Mouse (Mus musculus): Measurements from ENCODE around the gene Tmem143. TPM values are rescaled to one million over a fixed set of nuclear protein-coding genes. Genes with fewer than 3 reads are reported as not detected.
A peak's percentile ranks its signal among the peaks of the same experiment; 100 is the strongest.
"Not testable (repeated sequence)": the region's sequence is repeated elsewhere in the genome, so short reads cannot be mapped to it uniquely, and the experiment has no call there.

Tmem143 gene
- polyA plus RNA-seq, 1 experiment from 2014 or later: 4.6 TPM

- Histone ChIP-seq H3K4me3 (ENCODE audit: low read depth, low read length) (no peak overlapping the region), H3K9me3 (ENCODE audit: control insufficient read depth, low read length) (no peaks in the 10 kb centered on the region), H3K4me2 (replicated peaks; ENCODE audit: low read depth, low read length) (no peak overlapping the region), H3K27me3 (ENCODE audit: control insufficient read depth, insufficient read depth, low read length) (no peaks in the 10 kb centered on the region), H3K36me3 (ENCODE audit: control insufficient read depth, insufficient read depth, low read length) (peaks cover 13% of the 10 kb centered on the region; the same call in 1 of the 2 replicates), H3K4me1 (replicated peaks; ENCODE audit: control insufficient read depth, insufficient read depth, low read length) (no peaks in the 10 kb centered on the region), H3K27ac (ENCODE audit: low read depth, low read length) (no peak overlapping the region), H3K9ac (ENCODE audit: low read depth, low read length) (no peak overlapping the region)
- 95% methylated on average over 7 of the region's 7 CpGs for WGBS
- DNase-seq (ENCODE audit: low spot score): no peak
- no peak for ATAC-seq (ENCODE audit: low FRiP score)
Observed at GRCm38 (mm10) chr7:45876895-45877294, 19.8 kb upstream of the Tmem143 start.

GRCm38 (mm10) chr7:45878278-45878677 is 18.5 kb upstream of the Tmem143 start, which contains the start of gene Grin2d:
Gene Grin2d (minus strand): TSS chr7:45878378.
- ATAC-seq (ENCODE audit: low FRiP score); H3K9me3 ChIP-seq (ENCODE audit: control insufficient read depth, low read length); H3K4me2 ChIP-seq (replicated peaks; ENCODE audit: low read depth, low read length); H3K4me1 ChIP-seq (replicated peaks; ENCODE audit: control insufficient read depth, insufficient read depth, low read length); H3K4me3 ChIP-seq (ENCODE audit: low read depth, low read length); H3K27ac ChIP-seq (ENCODE audit: low read depth, low read length); H3K9ac ChIP-seq (ENCODE audit: low read depth, low read length); DNase-seq (ENCODE audit: low spot score); H3K27me3 ChIP-seq (ENCODE audit: control insufficient read depth, insufficient read depth, low read length): not testable (repeated sequence)
- 100% methylated on average over 1 of the region's 1 CpGs for WGBS
- peaks cover 18% of the 10 kb centered on the region for H3K36me3 ChIP-seq (ENCODE audit: control insufficient read depth, insufficient read depth, low read length)

GRCm38 (mm10) chr7:45880531-45880930 is 16.2 kb upstream of the Tmem143 start:
- Histone ChIP-seq H3K9me3 (ENCODE audit: control insufficient read depth, low read length) (no peaks in the 10 kb centered on the region), H3K4me2 (replicated peaks; ENCODE audit: low read depth, low read length) (no peak overlapping the region), H3K4me3 (ENCODE audit: low read depth, low read length) (no peak overlapping the region), H3K36me3 (ENCODE audit: control insufficient read depth, insufficient read depth, low read length) (peaks cover 20% of the 10 kb centered on the region), H3K4me1 (replicated peaks; ENCODE audit: control insufficient read depth, insufficient read depth, low read length) (no peaks in the 10 kb centered on the region), H3K9ac (ENCODE audit: low read depth, low read length) (no peak overlapping the region), H3K27ac (ENCODE audit: low read depth, low read length) (no peak overlapping the region), H3K27me3 (ENCODE audit: control insufficient read depth, insufficient read depth, low read length) (no peaks in the 10 kb centered on the region)
- ATAC-seq (ENCODE audit: low FRiP score): no peak
- WGBS: 94% methylated on average over 4 of the region's 4 CpGs
- DNase-seq (ENCODE audit: low spot score): no peak

- Histone ChIP-seq H3K36me3 (ENCODE audit: control insufficient read depth, insufficient read depth, low read length) (peaks cover 20% of the 10 kb centered on the region), H3K27ac (ENCODE audit: low read depth, low read length) (no peak overlapping the region), H3K27me3 (ENCODE audit: control insufficient read depth, insufficient read depth, low read length) (no peaks in the 10 kb centered on the region), H3K9me3 (ENCODE audit: control insufficient read depth, low read length) (no peaks in the 10 kb centered on the region), H3K4me2 (replicated peaks; ENCODE audit: low read depth, low read length) (no peak overlapping the region), H3K9ac (ENCODE audit: low read depth, low read length) (no peak overlapping the region), H3K4me1 (replicated peaks; ENCODE audit: control insufficient read depth, insufficient read depth, low read length) (no peaks in the 10 kb centered on the region), H3K4me3 (ENCODE audit: low read depth, low read length) (no peak overlapping the region)
- no peak for DNase-seq (ENCODE audit: low spot score)
- ATAC-seq (ENCODE audit: low FRiP score): no peak
- WGBS: 95% methylated on average over 2 of the region's 2 CpGs
Observed at GRCm38 (mm10) chr7:45881011-45881410, 15.7 kb upstream of the Tmem143 start.

- ATAC-seq (ENCODE audit: low FRiP score) (no peak), DNase-seq (ENCODE audit: low spot score) (no peak)
- 71% methylated on average over 3 of the region's 3 CpGs for WGBS
Observed at GRCm38 (mm10) chr7:45887246-45887645, 9.5 kb upstream of the Tmem143 start.

GRCm38 (mm10) chr7:45892651-45893050 is 4.1 kb upstream of the Tmem143 start:
- Histone ChIP-seq H3K4me1 (replicated peaks; ENCODE audit: control insufficient read depth, insufficient read depth, low read length) (no peaks in the 10 kb centered on the region), H3K9ac (ENCODE audit: low read depth, low read length) (no peak overlapping the region), H3K4me3 (ENCODE audit: low read depth, low read length) (no peak overlapping the region), H3K4me2 (replicated peaks; ENCODE audit: low read depth, low read length) (no peak overlapping the region), H3K36me3 (ENCODE audit: control insufficient read depth, insufficient read depth, low read length) (no peaks in the 10 kb centered on the region), H3K9me3 (ENCODE audit: control insufficient read depth, low read length) (no peaks in the 10 kb centered on the region), H3K27ac (ENCODE audit: low read depth, low read length) (no peak overlapping the region), H3K27me3 (ENCODE audit: control insufficient read depth, insufficient read depth, low read length) (no peaks in the 10 kb centered on the region)
- 80% methylated on average over 2 of the region's 2 CpGs for WGBS
- DNase-seq (ENCODE audit: low spot score) (no peak), ATAC-seq (ENCODE audit: low FRiP score) (no peak)

More at GRCm38 (mm10) chr7:45887246-45887645, 9.5 kb upstream of the Tmem143 start:
- Histone ChIP-seq H3K27ac (ENCODE audit: low read depth, low read length) (no peak overlapping the region), H3K4me3 (ENCODE audit: low read depth, low read length) (no peak overlapping the region), H3K36me3 (ENCODE audit: control insufficient read depth, insufficient read depth, low read length) (peaks cover 7% of the 10 kb centered on the region), H3K27me3 (ENCODE audit: control insufficient read depth, insufficient read depth, low read length) (no peaks in the 10 kb centered on the region), H3K4me1 (replicated peaks; ENCODE audit: control insufficient read depth, insufficient read depth, low read length) (no peaks in the 10 kb centered on the region), H3K9me3 (ENCODE audit: control insufficient read depth, low read length) (no peaks in the 10 kb centered on the region), H3K9ac (ENCODE audit: low read depth, low read length) (no peak overlapping the region), H3K4me2 (replicated peaks; ENCODE audit: low read depth, low read length) (no peak overlapping the region)

- no peak overlapping the region for H3K4me3 ChIP-seq (ENCODE audit: low read depth, low read length)
- H3K9ac ChIP-seq (ENCODE audit: low read depth, low read length): no peak overlapping the region
- H3K27me3 ChIP-seq (ENCODE audit: control insufficient read depth, insufficient read depth, low read length): no peaks in the 10 kb centered on the region
- H3K9me3 ChIP-seq (ENCODE audit: control insufficient read depth, low read length): no peaks in the 10 kb centered on the region
- H3K27ac ChIP-seq (ENCODE audit: low read depth, low read length): no peak overlapping the region
- WGBS: 76% methylated on average over 6 of the region's 6 CpGs
- DNase-seq (ENCODE audit: low spot score) (no peak), ATAC-seq (ENCODE audit: low FRiP score) (peak; percentile 28)
- no peaks in the 10 kb centered on the region for H3K36me3 ChIP-seq (ENCODE audit: control insufficient read depth, insufficient read depth, low read length)
- H3K4me1 ChIP-seq (replicated peaks; ENCODE audit: control insufficient read depth, insufficient read depth, low read length): no peaks in the 10 kb centered on the region
- peak overlapping the region; percentile 31 for H3K4me2 ChIP-seq (replicated peaks; ENCODE audit: low read depth, low read length)
Observed at GRCm38 (mm10) chr7:45895931-45896516, 717 bp upstream of the Tmem143 start.

- WGBS: under 1% methylated on average over 19 of the region's 19 CpGs
- Histone ChIP-seq H3K36me3 (ENCODE audit: control insufficient read depth, insufficient read depth, low read length) (no peaks in the 10 kb centered on the region), H3K9ac (ENCODE audit: low read depth, low read length) (peak overlapping the region; percentile 62), H3K27ac (ENCODE audit: low read depth, low read length) (0 out of 2 replicates have a peak overlapping the region, but pooled peaks have one; percentile 1), H3K9me3 (ENCODE audit: control insufficient read depth, low read length) (no peaks in the 10 kb centered on the region), H3K4me2 (replicated peaks; ENCODE audit: low read depth, low read length) (peak overlapping the region; percentile 71), H3K4me1 (replicated peaks; ENCODE audit: control insufficient read depth, insufficient read depth, low read length) (no peaks in the 10 kb centered on the region), H3K4me3 (ENCODE audit: low read depth, low read length) (peak overlapping the region; percentile 46), H3K27me3 (ENCODE audit: control insufficient read depth, insufficient read depth, low read length) (no peaks in the 10 kb centered on the region)
- DNase-seq (ENCODE audit: low spot score): no peak
- peak; percentile 79 for ATAC-seq (ENCODE audit: low FRiP score)
Observed at GRCm38 (mm10) chr7:45897258-45897757, 567 bp downstream of the Tmem143 start.

- ATAC-seq (ENCODE audit: low FRiP score); H3K9ac ChIP-seq (ENCODE audit: low read depth, low read length); H3K4me1 ChIP-seq (replicated peaks; ENCODE audit: control insufficient read depth, insufficient read depth, low read length); H3K9me3 ChIP-seq (ENCODE audit: control insufficient read depth, low read length); H3K27ac ChIP-seq (ENCODE audit: low read depth, low read length); H3K4me2 ChIP-seq (replicated peaks; ENCODE audit: low read depth, low read length); H3K4me3 ChIP-seq (ENCODE audit: low read depth, low read length); H3K36me3 ChIP-seq (ENCODE audit: control insufficient read depth, insufficient read depth, low read length); H3K27me3 ChIP-seq (ENCODE audit: control insufficient read depth, insufficient read depth, low read length): not testable (repeated sequence)
- WGBS: 56% methylated on average over 4 of the region's 4 CpGs
- DNase-seq (ENCODE audit: low spot score): peak; percentile 42
Observed at GRCm38 (mm10) chr7:45898125-45898524, 1.4 kb downstream of the Tmem143 start.

All from hindbrain, embryonic 11.5 days (tissue).